Mouse (Mus musculus) stomach, postnatal 0 days (tissue): ENCODE measurements at regions not wholly inside any gene's neighbourhood (a gene's known extent, or its start where the extent isn't known, plus 50 kb on each side); places are given as distances from the start of the nearest gene placed in this dataset.

ENCODE experiments used
- CTCF ChIP-seq: IDR thresholded peaks from 2 replicates; pipeline ENCODE4 v1.5.1; 2016; ENCODE audit warnings: antibody characterized with exemption, low read depth, mild to moderate bottlenecking, moderate library complexity
- EP300 ChIP-seq: optimal IDR thresholded peaks from 2 replicates; pipeline ENCODE3; 2016; ENCODE audit warnings: antibody characterized with exemption

GRCm38 (mm10) chr1:77713001-77713400 lies 198.1 kb upstream of the Epha4 start:
- no peak for TF ChIP-seq CTCF
- TF ChIP-seq EP300: no peak
